Mouse (Mus musculus): ENCODE data around the gene Vmn2r29.
"Not testable (repeated sequence)": the region's sequence is repeated elsewhere in the genome, so short reads cannot be mapped to it uniquely, and the experiment has no call there.

The Vmn2r29 gene

GRCm38 (mm10) chr7:7247228-7247627 is at the start of gene Vmn2r29:
Vmn2r29 (minus strand) TSS chr7:7247328.
- not testable (repeated sequence) for DNase-seq (ENCODE audit: low spot score)

- peak; percentile 80 for DNase-seq (ENCODE audit: low spot score)
These were observed 48.5 kb upstream of the Vmn2r29 start for GRCm38 (mm10) chr7:7295595-7295994.

- no peak for DNase-seq (ENCODE audit: low spot score)
These were observed 34.3 kb upstream of the Vmn2r29 start for GRCm38 (mm10) chr7:7281383-7281782.

GRCm38 (mm10) chr7:7277966-7278567 is 30.9 kb upstream of the Vmn2r29 start, which contains the start of gene Gm45844:
Gm45844 (minus strand) TSS chr7:7278289.
- DNase-seq (ENCODE audit: low spot score): peak; percentile 95

- not testable (repeated sequence) for DNase-seq (ENCODE audit: low spot score)
These were observed 30.4 kb upstream of the Vmn2r29 start for GRCm38 (mm10) chr7:7277556-7277955.

GRCm38 (mm10) chr7:7209313-7210151 is 37.6 kb downstream of the Vmn2r29 start, which contains the start of gene Zfp772:
Zfp772 (minus strand) TSS chr7:7209998.
- peak; percentile 47 for DNase-seq (ENCODE audit: low spot score)

GRCm38 (mm10) chr7:7188191-7188942 is 58.8 kb downstream of the Vmn2r29 start:
- DNase-seq (ENCODE audit: low spot score): peak; percentile 78

GRCm38 (mm10) chr7:7187417-7188190 is 59.5 kb downstream of the Vmn2r29 start:
- DNase-seq (ENCODE audit: low spot score): no peak

GRCm38 (mm10) chr7:7185897-7186296 is 61.2 kb downstream of the Vmn2r29 start:
- no peak for DNase-seq (ENCODE audit: low spot score)
